Mouse (Mus musculus): ENCODE results near the gene 2010111I01Rik. TPM values are rescaled to one million over a fixed set of nuclear protein-coding genes. Genes with fewer than 3 reads are reported as not detected.
"Not testable (repeated sequence)": the region's sequence is repeated elsewhere in the genome, so short reads cannot be mapped to it uniquely, and the experiment has no call there.

Gene 2010111I01Rik
- total RNA-seq, 2 experiments from 2014 or later: 80.6 to 90.0 TPM

- DNase-seq: no peak
Measured at GRCm38 (mm10) chr13:63313748-63314607, 349.3 kb downstream of the 2010111I01Rik start.

- DNase-seq: no peak
Measured at GRCm38 (mm10) chr13:63314608-63314920, 349.9 kb downstream of the 2010111I01Rik start.

GRCm38 (mm10) chr13:63315111-63315510 lies 350.4 kb downstream of the 2010111I01Rik start:
- not testable (repeated sequence) for DNase-seq

- no peak for DNase-seq
Measured at GRCm38 (mm10) chr13:63315777-63316176, 351.1 kb downstream of the 2010111I01Rik start.

- DNase-seq: no peak
Measured at GRCm38 (mm10) chr13:63316407-63316806, 351.7 kb downstream of the 2010111I01Rik start.

- peak; percentile 67 to 71 for DNase-seq
Measured at GRCm38 (mm10) chr13:63317681-63318104, 353.0 kb downstream of the 2010111I01Rik start.

- DNase-seq: no peak
Measured at GRCm38 (mm10) chr13:63319814-63320213, 355.1 kb downstream of the 2010111I01Rik start.

GRCm38 (mm10) chr13:63321689-63322088 lies 357.0 kb downstream of the 2010111I01Rik start:
- DNase-seq: no peak

- no peak for DNase-seq
Measured at GRCm38 (mm10) chr13:63322756-63323155, 358.1 kb downstream of the 2010111I01Rik start.

GRCm38 (mm10) chr13:63323286-63324075 lies 358.8 kb downstream of the 2010111I01Rik start:
- peak in 1 of 2 experiments; percentile 60 for DNase-seq

GRCm38 (mm10) chr13:63324311-63324710 lies 359.6 kb downstream of the 2010111I01Rik start:
- no peak for DNase-seq

GRCm38 (mm10) chr13:63324978-63325848 lies 360.5 kb downstream of the 2010111I01Rik start:
- DNase-seq: peak; percentile 67 to 74

GRCm38 (mm10) chr13:63326015-63326414 lies 361.3 kb downstream of the 2010111I01Rik start:
- no peak for DNase-seq

- no peak for DNase-seq
Measured at GRCm38 (mm10) chr13:63330236-63330860, 365.7 kb downstream of the 2010111I01Rik start.

GRCm38 (mm10) chr13:63331379-63331778 lies 366.7 kb downstream of the 2010111I01Rik start:
- peak; percentile 77 to 79 for DNase-seq

GRCm38 (mm10) chr13:63332576-63333300 lies 368.0 kb downstream of the 2010111I01Rik start:
- DNase-seq: peak; percentile 54 to 67

- DNase-seq: peak in 1 of 2 experiments; percentile 60
Measured at GRCm38 (mm10) chr13:63335421-63336134, 370.9 kb downstream of the 2010111I01Rik start.

- DNase-seq: no peak
Measured at GRCm38 (mm10) chr13:63336335-63336734, 371.6 kb downstream of the 2010111I01Rik start.

- no peak for DNase-seq
Measured at GRCm38 (mm10) chr13:63337239-63337960, 372.7 kb downstream of the 2010111I01Rik start.
